Mouse (Mus musculus) thymus, adult 2 months (tissue): ENCODE measurements around the gene Dram1.

Experiments used
- CTCF ChIP-seq: fragments of 200-500 bp; IDR thresholded peaks from 2 replicates; pipeline ENCODE4 v1.5.1; 2012; ENCODE audit warnings: mild to moderate bottlenecking, control low read depth, low read length, moderate library complexity, borderline replicate concordance; ENCODE audit not compliant: control insufficient read depth, poor library complexity, insufficient read depth; ENCODE audit errors: extremely low read depth
- POLR2A ChIP-seq: fragments of 200-500 bp; IDR thresholded peaks from 2 replicates; pipeline ENCODE4 v1.6.1; 2012; ENCODE audit warnings: mild to moderate bottlenecking, low read length, control low read depth, moderate library complexity; ENCODE audit not compliant: control insufficient read depth, poor library complexity, insufficient read depth; ENCODE audit errors: extremely low read depth

- TF ChIP-seq POLR2A (no peak), CTCF (no peak)
Observed at GRCm38 (mm10) chr10:88376770-88377169, 2.1 kb downstream of the Dram1 start.
